Mouse (Mus musculus) embryonic facial prominence, embryonic 11.5 days (tissue): ENCODE measurements around the gene Utp6. TPM values are rescaled to one million over a fixed set of nuclear protein-coding genes. Genes with fewer than 3 reads are reported as not detected.

Experiments
- ATAC-seq: fragments of 200-750 bp; cut with Nextera tagmentation; replicated peaks from 2 replicates; pipeline ENCODE4 v1.8.0; 2017; ENCODE audit warnings: low read depth; ENCODE audit not compliant: insufficient number of reproducible peaks, low FRiP score, low TSS enrichment
- DNase-seq: peaks from one replicate; pipeline ENCODE4 v3.0.0-alpha.2; 2015; ENCODE audit warnings: low spot score
- H3K27ac ChIP-seq: fragments of 300-500 bp; sonication (generic); replicated peaks from 2 replicates; pipeline ENCODE4 v1.5.1; 2014; ENCODE audit warnings: mild to moderate bottlenecking, low read depth, low read length, control low read depth
- H3K27me3 ChIP-seq: fragments of 300-500 bp; sonication (generic); 2 replicates; pipeline ENCODE4 v1.6.1; 2014; ENCODE audit warnings: mild to moderate bottlenecking, low read length, moderate library complexity, mixed read lengths; ENCODE audit not compliant: control insufficient read depth, insufficient read depth
- H3K36me3 ChIP-seq: fragments of 300-500 bp; sonication (generic); replicated peaks from 2 replicates; pipeline ENCODE4 v1.6.1; 2014; ENCODE audit warnings: low read depth, mild to moderate bottlenecking, low read length, moderate library complexity, mixed read lengths; ENCODE audit not compliant: control insufficient read depth, insufficient read depth
- H3K4me1 ChIP-seq: fragments of 300-500 bp; sonication (generic); 2 replicates; pipeline ENCODE4 v1.6.1; 2014; ENCODE audit warnings: low read length, mixed read lengths; ENCODE audit not compliant: control insufficient read depth, insufficient read depth
- H3K4me2 ChIP-seq: fragments of 300-500 bp; sonication (generic); 2 replicates; pipeline ENCODE4 v1.6.1; 2014; ENCODE audit warnings: low read depth, mild to moderate bottlenecking, control low read depth, low read length, moderate library complexity
- H3K4me3 ChIP-seq: fragments of 300-500 bp; sonication (generic); 2 replicates; pipeline ENCODE4 v1.5.1; 2014; ENCODE audit warnings: low read depth, low read length, control low read depth
- H3K9ac ChIP-seq: fragments of 300-500 bp; sonication (generic); replicated peaks from 2 replicates; pipeline ENCODE4 v1.6.1; 2014; ENCODE audit warnings: mild to moderate bottlenecking, control low read depth, low read length
- H3K9me3 ChIP-seq: fragments of 300-500 bp; sonication (generic); replicated peaks from 2 replicates; pipeline ENCODE4 v1.6.1; 2016; ENCODE audit warnings: mild to moderate bottlenecking, low read length, inconsistent platforms, mixed read lengths; ENCODE audit not compliant: control insufficient read depth
- WGBS: fragments of 180-500 bp; shearing (Covaris S2); extraction: QIAGEN DNeasy Blood & Tissue Kit; methylation state at CpG from one replicate; pipeline ENCODE4 v1.1.7; 2014; 5-methylcytosine and 5-hydroxymethylcytosine counted together
- polyA plus RNA-seq: library from polyadenylated mRNA; unstranded; fragments of >200 nt; fragmentation: Nextera tagmentation; extraction: Ambion mirVana; gene quantifications from 2 replicates; pipeline ENCODE4 v1.2.1, GENCODE M21; 2014

Gene Utp6
- polyA plus RNA-seq, 1 experiment from 2014 or later = 108 TPM

DNA sequence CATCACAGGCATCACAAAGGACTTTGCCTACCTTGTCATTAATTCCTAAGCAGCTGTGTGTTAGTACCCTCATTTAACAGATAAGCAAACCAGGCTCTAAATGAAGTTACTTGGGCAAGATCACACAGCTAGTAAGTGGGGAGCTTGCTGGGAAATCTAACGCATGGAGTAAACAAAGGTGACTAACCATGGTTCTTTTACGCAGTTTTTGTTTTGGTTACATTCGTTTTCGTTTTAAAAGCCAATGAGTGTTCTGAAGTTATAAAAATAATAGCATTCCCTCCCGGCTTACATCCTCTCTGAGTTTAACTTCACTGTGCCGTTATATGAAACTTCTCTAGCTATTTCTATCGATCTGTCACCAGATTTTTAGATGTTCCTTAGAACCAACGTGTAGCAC lies 10.9 kb upstream of the Utp6 start:
- H3K27ac ChIP-seq = no peak overlapping the region
- DNase-seq (no peak), ATAC-seq (no peak)
- no peaks in the 10 kb centered on the region for H3K36me3 ChIP-seq
- 14% methylated on average over 8 of the region's 8 CpGs for WGBS
- H3K4me2 ChIP-seq = peak overlapping the region; percentile 83; the same call in 1 of the 2 replicates
- H3K4me3 ChIP-seq = peak overlapping the region; percentile 51
- H3K9ac ChIP-seq = no peak overlapping the region
- H3K27me3 ChIP-seq = peaks cover 14% of the 10 kb centered on the region
- H3K4me1 ChIP-seq = no peaks in the 10 kb centered on the region; the same call in 1 of the 2 replicates
- no peaks in the 10 kb centered on the region for H3K9me3 ChIP-seq

DNA sequence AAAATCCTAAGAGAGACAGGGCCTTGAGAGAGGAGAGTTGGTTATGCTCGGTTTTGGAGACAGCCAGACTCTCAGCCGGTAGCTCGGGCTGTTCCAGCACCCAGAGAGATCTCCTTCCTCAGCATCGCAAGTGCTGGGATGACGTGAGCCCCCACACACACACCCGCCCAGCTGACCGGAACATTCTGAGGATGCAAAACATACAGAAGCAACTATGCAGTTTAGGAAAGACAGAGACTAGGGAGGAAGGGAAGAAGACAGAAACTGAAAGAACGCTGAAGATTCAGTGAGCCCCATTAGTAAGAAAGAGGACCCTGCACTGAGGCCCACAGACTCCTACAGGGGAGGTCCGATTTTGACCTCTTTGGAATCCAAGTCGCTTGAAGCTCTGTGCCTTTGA lies 5.6 kb upstream of the Utp6 start:
- Histone ChIP-seq H3K4me2 (no peak overlapping the region), H3K36me3 (no peaks in the 10 kb centered on the region), H3K4me3 (no peak overlapping the region), H3K9ac (no peak overlapping the region), H3K4me1 (no peaks in the 10 kb centered on the region), H3K27ac (no peak overlapping the region), H3K27me3 (no peaks in the 10 kb centered on the region), H3K9me3 (no peaks in the 10 kb centered on the region)
- ATAC-seq (no peak), DNase-seq (no peak)
- WGBS = 76% methylated on average over 10 of the region's 10 CpGs

DNA sequence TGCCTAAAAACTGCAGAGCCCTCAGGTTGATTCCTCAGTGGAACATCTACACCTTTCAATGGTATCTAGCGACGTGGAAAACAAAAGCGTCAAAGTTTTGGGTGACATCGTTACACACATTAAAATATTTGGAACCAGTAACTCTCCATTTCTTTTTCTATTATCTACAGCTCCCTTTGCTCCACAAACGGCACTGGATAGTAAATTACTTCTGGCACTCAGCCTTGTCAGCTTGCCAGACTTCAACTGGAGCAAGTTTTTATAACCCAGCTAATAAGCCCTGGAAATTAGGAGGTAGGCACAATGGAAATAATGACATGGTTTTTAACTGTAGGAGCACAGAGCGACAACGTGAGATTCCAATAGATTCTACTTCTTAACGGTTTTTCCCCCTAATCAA lies 3.7 kb upstream of the Utp6 start:
- WGBS = 72% methylated on average over 8 of the region's 8 CpGs
- Histone ChIP-seq H3K36me3 (no peaks in the 10 kb centered on the region), H3K4me3 (no peak overlapping the region), H3K27ac (no peak overlapping the region), H3K4me2 (no peak overlapping the region), H3K9me3 (no peaks in the 10 kb centered on the region), H3K4me1 (no peaks in the 10 kb centered on the region), H3K9ac (no peak overlapping the region), H3K27me3 (no peaks in the 10 kb centered on the region)
- DNase-seq (no peak), ATAC-seq (no peak)

DNA sequence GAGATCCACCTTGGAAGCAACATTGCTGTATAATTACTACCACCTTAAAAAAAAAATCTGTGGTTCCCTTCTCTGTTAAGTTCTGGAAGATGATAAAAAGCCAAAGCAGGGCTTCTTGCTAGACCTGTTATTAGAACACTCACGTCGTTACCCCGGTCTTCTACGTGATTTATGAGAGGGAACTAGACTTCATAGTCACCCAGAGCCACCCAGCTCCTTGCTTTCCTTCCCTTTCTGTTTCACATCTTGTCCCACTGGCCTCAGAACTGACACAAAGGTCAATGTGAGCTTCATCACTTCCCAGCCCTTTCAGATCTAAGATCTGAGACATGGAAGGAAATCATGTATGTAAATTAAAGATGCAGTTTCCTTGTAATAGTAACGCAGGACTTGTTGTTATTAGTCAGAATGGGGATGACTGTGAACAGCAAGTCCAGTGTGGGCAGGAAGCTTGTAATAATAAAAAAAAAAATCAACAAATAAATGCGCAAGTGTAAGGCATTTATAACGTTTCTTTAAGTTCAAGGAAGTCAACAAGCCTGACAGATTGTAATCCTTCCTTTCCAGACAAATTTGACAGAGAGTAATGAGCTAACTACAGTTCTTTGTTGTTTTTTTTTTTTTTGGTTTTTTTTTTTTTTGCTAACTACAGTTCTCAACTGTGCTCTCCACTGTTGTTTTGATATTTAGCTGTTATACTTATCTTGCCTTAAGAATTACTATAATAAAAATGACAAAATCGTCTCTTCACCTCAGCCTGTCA lies 1.2 kb upstream of the Utp6 start:
- ATAC-seq (no peak), DNase-seq (no peak)
- 74% methylated on average over 8 of the region's 8 CpGs for WGBS
- Histone ChIP-seq H3K36me3 (no peaks in the 10 kb centered on the region), H3K27me3 (no peaks in the 10 kb centered on the region), H3K9me3 (no peaks in the 10 kb centered on the region), H3K27ac (no peak overlapping the region), H3K4me1 (no peaks in the 10 kb centered on the region), H3K4me3 (no peak overlapping the region), H3K9ac (no peak overlapping the region), H3K4me2 (no peak overlapping the region)

DNA sequence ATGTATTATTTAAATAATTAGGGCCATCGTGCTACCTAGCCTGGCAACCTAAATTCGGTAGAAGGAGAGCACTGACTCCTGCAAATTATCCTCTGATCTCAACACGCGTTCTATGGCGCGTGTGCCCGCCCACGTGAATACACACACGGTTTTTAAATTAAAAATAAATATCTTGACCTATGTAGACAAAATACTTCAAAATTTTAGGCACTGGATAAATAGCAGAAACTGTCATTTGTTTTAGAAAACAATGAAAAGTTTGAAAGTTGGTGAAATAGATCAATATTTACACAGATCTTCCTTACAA lies 640 bp upstream of the Utp6 start:
- Histone ChIP-seq H3K4me2 (peak overlapping the region; percentile 41), H3K27me3 (no peaks in the 10 kb centered on the region), H3K36me3 (0 out of 2 replicates have a peak, but pooled peaks cover 2% of the 10 kb centered on the region), H3K4me3 (peak overlapping the region; percentile 65), H3K27ac (no peak overlapping the region), H3K4me1 (no peaks in the 10 kb centered on the region), H3K9me3 (no peaks in the 10 kb centered on the region), H3K9ac (peak overlapping the region; percentile 51)
- ATAC-seq (no peak), DNase-seq (no peak)
- WGBS = 8% methylated on average over 9 of the region's 9 CpGs

DNA sequence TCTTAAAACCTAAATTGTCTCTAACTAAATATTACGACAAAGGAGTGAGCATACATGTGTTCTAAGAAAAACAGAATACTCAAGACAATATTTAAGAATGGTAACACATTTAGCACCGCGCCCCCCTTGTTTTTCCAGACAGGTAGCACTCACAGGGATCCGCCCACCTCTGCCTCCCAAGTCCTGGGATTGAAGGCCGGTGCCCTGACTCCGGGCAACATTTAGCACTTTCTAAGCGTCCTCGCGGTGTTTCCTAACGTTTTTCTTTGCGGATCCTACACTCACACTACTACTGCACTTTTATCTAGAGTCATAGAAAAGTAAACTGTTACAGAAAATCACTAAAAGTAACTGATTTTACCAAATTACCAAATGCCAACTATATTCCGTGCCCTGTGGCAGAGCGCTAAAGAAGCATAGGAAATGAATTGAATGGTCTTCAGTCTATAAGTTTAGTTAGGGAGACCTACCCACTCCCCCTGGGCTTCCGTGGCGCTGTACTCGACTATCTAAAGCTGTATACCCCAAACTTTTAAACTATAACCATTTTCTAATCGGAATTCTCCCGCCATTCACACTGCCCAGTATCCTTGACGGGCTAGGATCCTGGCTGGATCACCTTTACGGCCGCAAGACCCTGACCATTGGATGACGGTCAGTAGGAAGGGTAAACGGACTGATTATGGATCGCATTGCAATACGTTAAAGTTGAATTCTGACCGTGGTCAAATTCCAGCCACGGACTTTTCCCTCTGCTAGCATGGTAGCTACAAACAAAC lies 655 bp downstream of the Utp6 start:
- H3K9ac ChIP-seq = peak overlapping the region; percentile 72
- ATAC-seq = 0 out of 2 replicates have a peak, but pooled peaks have one; percentile 46
- H3K9me3 ChIP-seq = no peaks in the 10 kb centered on the region
- peak overlapping the region; percentile 65 for H3K4me3 ChIP-seq
- H3K27ac ChIP-seq = no peak overlapping the region
- DNase-seq = peak; percentile 18
- WGBS = 6% methylated on average over 27 of the region's 27 CpGs
- no peaks in the 10 kb centered on the region for H3K4me1 ChIP-seq
- H3K4me2 ChIP-seq = peak overlapping the region; percentile 59
- H3K36me3 ChIP-seq = 0 out of 2 replicates have a peak, but pooled peaks cover 2% of the 10 kb centered on the region
- no peaks in the 10 kb centered on the region for H3K27me3 ChIP-seq

DNA sequence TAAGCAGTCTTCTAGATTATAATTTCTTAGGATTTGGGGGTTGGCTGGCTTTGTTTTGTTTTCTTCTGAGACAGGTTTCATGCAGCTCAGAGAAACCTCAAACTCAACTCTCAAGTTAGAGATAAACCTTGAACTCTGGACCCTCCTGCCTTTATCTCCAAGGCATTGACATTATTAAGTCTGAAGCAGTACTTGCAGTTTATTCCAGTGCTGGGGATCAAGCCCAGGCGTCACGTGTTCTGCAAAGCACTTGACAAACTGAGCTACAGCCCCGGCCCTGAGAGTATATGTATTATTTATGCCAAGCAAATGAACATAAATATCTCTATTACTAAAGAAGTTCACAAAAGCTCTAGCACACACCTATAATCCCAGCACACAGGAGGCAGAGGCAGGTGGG lies 14.9 kb downstream of the Utp6 start:
- H3K4me2 ChIP-seq = no peak overlapping the region
- WGBS = 94% methylated on average over 3 of the region's 3 CpGs
- H3K27ac ChIP-seq = no peak overlapping the region
- H3K27me3 ChIP-seq = no peaks in the 10 kb centered on the region
- H3K9ac ChIP-seq = no peak overlapping the region
- H3K4me1 ChIP-seq = no peaks in the 10 kb centered on the region
- no peak overlapping the region for H3K4me3 ChIP-seq
- no peaks in the 10 kb centered on the region for H3K9me3 ChIP-seq
- no peak for DNase-seq
- H3K36me3 ChIP-seq = peaks cover 9% of the 10 kb centered on the region
- no peak for ATAC-seq

DNA sequence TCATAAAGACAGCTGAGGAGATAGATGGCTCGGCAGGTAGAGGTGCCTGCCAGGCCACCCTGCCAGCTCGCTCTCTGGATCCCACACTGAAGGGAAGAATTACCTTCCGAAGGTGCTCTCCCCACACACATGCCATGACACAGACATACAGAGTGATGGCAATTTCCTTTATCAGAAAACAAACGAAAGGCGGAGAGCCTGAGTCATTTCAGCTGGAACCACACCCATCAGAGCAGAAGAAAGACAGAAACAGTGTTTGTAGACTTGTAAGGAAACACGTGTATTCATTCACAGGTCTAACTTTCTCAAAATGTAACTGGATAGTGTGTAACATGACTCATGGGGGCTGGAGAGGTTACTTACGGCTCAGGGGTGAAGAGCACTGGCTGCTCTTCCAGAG lies 18.6 kb downstream of the Utp6 start:
- Histone ChIP-seq H3K36me3 (peaks cover 11% of the 10 kb centered on the region), H3K27me3 (no peaks in the 10 kb centered on the region), H3K4me2 (no peak overlapping the region), H3K9me3 (no peaks in the 10 kb centered on the region), H3K9ac (no peak overlapping the region), H3K4me3 (no peak overlapping the region), H3K27ac (no peak overlapping the region), H3K4me1 (no peaks in the 10 kb centered on the region)
- WGBS = 89% methylated on average over 7 of the region's 7 CpGs
- DNase-seq (no peak), ATAC-seq (no peak)
